Mouse (Mus musculus): ENCODE data around the gene Ndrg3.
"Not testable (repeated sequence)": the region's sequence is repeated elsewhere in the genome, so short reads cannot be mapped to it uniquely, and the experiment has no call there.

GRCm38 (mm10) chr2:156902411-156902810, 89.4 kb downstream of the Ndrg3 start:
- not testable (repeated sequence) for TF ChIP-seq CTCF, EP300 (IDR thresholded peaks at IDR 0.05; ENCODE audit: low read depth)
